Mouse (Mus musculus): ENCODE data around the gene Fam19a3.

DNA sequence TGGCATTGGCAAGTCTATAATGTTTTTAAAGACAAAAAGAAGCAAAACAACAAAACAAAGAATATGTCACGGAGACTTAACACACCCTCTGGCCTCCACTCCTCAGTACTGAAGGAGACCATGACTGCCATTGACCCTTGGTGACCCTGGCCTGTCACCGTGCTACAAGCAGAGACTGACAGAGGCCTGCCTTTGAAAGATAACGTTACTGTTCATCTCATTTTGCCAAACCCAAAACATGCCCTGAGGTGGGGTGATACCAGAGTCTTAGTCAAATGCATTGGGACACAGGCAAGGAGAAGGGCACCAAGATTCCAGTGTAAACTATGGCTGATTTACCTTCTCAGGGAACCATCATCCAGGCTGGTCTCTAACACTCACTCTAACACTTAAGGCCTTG lies 12.5 kb downstream of the Fam19a3 start:
- TF ChIP-seq E2F4 (IDR thresholded peaks at IDR 0.05; ENCODE audit: insufficient read depth) (no peak), POLR2A (IDR thresholded peaks at IDR 0.05; ENCODE audit: insufficient read length, low read depth) (no peak), MYOG (IDR thresholded peaks at IDR 0.05; ENCODE audit: control insufficient read depth in 1 of 3, insufficient read depth in 1 of 3, insufficient read length in 2 of 3, low read depth in 2 of 3) (no peak), TCF12 (IDR thresholded peaks at IDR 0.05; ENCODE audit: insufficient read depth, poor library complexity, severe bottlenecking) (no peak)
